Mouse (Mus musculus): Measurements from ENCODE around the gene Pnkp.

DNA sequence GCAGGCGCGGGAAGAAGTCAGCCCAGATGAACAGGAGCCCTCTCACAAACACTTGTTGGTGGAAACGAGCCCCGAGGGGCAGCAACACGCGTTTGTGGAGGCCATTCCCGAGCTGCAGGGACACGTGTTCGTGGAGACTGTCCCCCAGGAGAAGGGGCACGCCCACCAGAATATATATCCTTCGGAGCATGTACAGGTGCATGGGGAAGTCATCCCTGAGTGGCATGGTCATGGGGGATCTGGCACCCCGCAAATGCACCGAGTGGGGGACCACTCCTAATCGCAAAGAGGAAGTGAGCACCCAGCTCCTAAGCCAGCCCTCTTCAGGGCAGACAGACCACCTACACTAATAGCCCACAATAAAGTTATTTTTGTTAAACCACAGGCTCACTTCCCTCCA is 16.5 kb upstream of the Pnkp start:
- TF ChIP-seq GATA1 (IDR thresholded peaks at IDR 0.05; ENCODE audit: borderline replicate concordance, low read length) (no peak), FLI1 (IDR thresholded peaks at IDR 0.05; ENCODE audit: low read length) (no peak)
